Mouse (Mus musculus) heart, adult 2 months (tissue): ENCODE results near the gene Magi2.

Experiments used
- CTCF ChIP-seq: fragments of 200-600 bp; IDR thresholded peaks from 2 replicates; pipeline ENCODE4 v1.8.1; 2022; ENCODE audit warnings: antibody characterized with exemption, mild to moderate bottlenecking, moderate library complexity
- POLR2A ChIP-seq: fragments of 200-500 bp; IDR thresholded peaks from 2 replicates; pipeline ENCODE4 v1.6.1; 2011; ENCODE audit warnings: mild to moderate bottlenecking, low read depth, low read length, control low read depth; ENCODE audit not compliant: insufficient read depth

GRCm38 (mm10) chr5:20010210-20010609, 783.4 kb downstream of the Magi2 start:
- TF ChIP-seq CTCF (no peak), POLR2A (no peak)
